Mouse (Mus musculus) bone marrow macrophage, adult 2 months (primary cell): ENCODE measurements around the gene Hrk.

Source experiments
- CTCF ChIP-seq: IDR thresholded peaks from 2 replicates; pipeline ENCODE4 v1.5.1; 2012; ENCODE audit warnings: low read depth, mild to moderate bottlenecking, low read length, moderate library complexity
- POLR2A ChIP-seq: IDR thresholded peaks from 2 replicates; pipeline ENCODE4 v1.6.1; 2012; ENCODE audit warnings: mild to moderate bottlenecking, low read depth, low read length, borderline replicate concordance

DNA sequence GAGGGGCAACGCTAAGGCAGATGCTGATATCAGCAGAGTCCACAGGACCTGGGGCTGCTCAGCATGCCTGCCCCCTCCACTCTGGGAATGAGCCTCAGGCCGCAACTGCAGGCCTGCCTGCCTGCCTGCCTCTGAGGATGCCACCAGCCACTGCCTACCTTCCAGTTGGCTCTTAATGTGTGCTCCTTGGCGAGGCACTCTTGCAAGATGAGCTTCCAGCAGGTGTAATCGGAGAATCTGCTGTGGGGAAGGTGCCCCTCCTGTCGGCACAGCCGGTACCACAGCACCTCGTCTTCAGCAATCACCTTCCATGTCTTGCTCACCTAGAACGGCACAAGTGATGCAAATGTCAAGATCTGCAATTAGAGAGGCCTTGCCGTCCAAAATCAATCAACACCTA lies 35.8 kb upstream of the Hrk start:
- no peak for TF ChIP-seq CTCF
- no peak for TF ChIP-seq POLR2A
